Mouse (Mus musculus): ENCODE data around the gene Itgb2. TPM values are rescaled to one million over a fixed set of nuclear protein-coding genes. Genes with fewer than 3 reads are reported as not detected.

Gene Itgb2
- total RNA-seq, 4 experiments from 2014 or later, result 3.8 to 36.2 (median 15.3) TPM

Other genes with a start within 250 kb of the Itgb2 start
- gene Adarb1, start 112.0 kb upstream of the Itgb2 start, total RNA-seq (2022), result 100 to 1,000 TPM; 107 to 123 (median 114) TPM
- gene Fam207a, start 14.5 kb upstream of the Itgb2 start, total RNA-seq (2022), result 10 to 100 TPM; 30.5 to 39.0 (median 31.9) TPM
- gene Pttg1ip, start 51.5 kb downstream of the Itgb2 start, total RNA-seq (2022), result 10 to 100 TPM; 79.3 to 96.1 (median 86.9) TPM
- gene Sumo3, start 75.8 kb downstream of the Itgb2 start, total RNA-seq (2022), result 100 to 1,000 TPM; 144 to 152 (median 147) TPM
- gene Gm49325, start 75.9 kb downstream of the Itgb2 start, total RNA-seq (2022), result 10 to 100 TPM in 3 of 4 experiments, 1 to 10 TPM in 1; 7.6 to 33.3 (median 12.1) TPM
- gene Ube2g2, start 92.0 kb downstream of the Itgb2 start, total RNA-seq (2022), result 10 to 100 TPM; 64.2 to 89.9 (median 76.6) TPM
- not detected for gene Tspear, start 156.3 kb downstream of the Itgb2 start, total RNA-seq (2022)
- not detected for gene Gm19402, start 160.5 kb downstream of the Itgb2 start, total RNA-seq (2022)
- not detected for gene Gm9508, start 167.0 kb downstream of the Itgb2 start, total RNA-seq (2022)
- not detected for gene Gm10272, start 176.4 kb downstream of the Itgb2 start, total RNA-seq (2022)
- gene Gm10024, start 181.2 kb downstream of the Itgb2 start, total RNA-seq (2022), result not detected
- gene Gm10142, start 185.6 kb downstream of the Itgb2 start, total RNA-seq (2022), result not detected
- not detected for gene Krtap12-1, start 190.3 kb downstream of the Itgb2 start, total RNA-seq (2022)
- not detected for gene Gm10100, start 196.2 kb downstream of the Itgb2 start, total RNA-seq (2022)
- gene Gm18596, start 212.4 kb downstream of the Itgb2 start, total RNA-seq (2022), result not detected
- gene Gm9736, start 221.1 kb downstream of the Itgb2 start, total RNA-seq (2022), result not detected
- gene Gm3233, start 229.4 kb downstream of the Itgb2 start, total RNA-seq (2022), result not detected
- gene Gm3238, start 241.1 kb downstream of the Itgb2 start, total RNA-seq (2022), result not detected
- not detected for gene Gm7138, start 246.7 kb downstream of the Itgb2 start, total RNA-seq (2022)